Mouse (Mus musculus) kidney, adult 10 weeks (tissue): ENCODE measurements around the gene Gm8797. TPM values are rescaled to one million over a fixed set of nuclear protein-coding genes. Genes with fewer than 3 reads are reported as not detected.

Experiments used
- polyA plus RNA-seq: library from polyadenylated mRNA; stranded (reverse); fragments of 350-450 nt; fragmentation: Illumina TruSeq; extraction: RNeasy Lipid Tissue Mini Kit (QIAGEN cat#74804); gene quantifications from one replicate; pipeline ENCODE4 v1.2.3, GENCODE M21; 2014; ENCODE audit warnings: low read depth, low replicate concordance

Gene Gm8797
- polyA plus RNA-seq: 12.0 TPM

DNA sequence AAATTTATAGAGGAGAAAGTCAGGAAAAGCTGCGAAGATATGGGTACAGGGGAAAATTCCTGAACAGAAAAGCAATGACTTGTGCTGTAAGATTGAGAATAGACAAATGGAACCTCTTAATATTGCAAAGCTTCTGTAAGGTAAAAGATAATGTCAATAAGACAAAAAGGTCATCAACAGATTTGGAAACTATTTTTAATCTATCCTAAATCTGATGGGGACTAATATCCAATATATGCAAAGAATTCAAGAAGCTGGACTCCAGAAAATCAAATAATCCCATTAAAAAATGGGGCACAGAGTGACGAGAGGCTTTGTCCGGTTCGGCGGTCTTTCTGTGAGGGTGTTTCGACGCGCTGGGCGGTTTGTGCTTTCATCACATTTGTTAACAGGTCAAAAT is at the start of gene Gm8797:
Gene Gm8797 (plus strand): TSS at position 301 of the 400 bp plus-strand sequence.

